Mouse (Mus musculus) spleen, adult 2 months (tissue): Measurements from ENCODE around the gene Fthl17e. TPM values are rescaled to one million over a fixed set of nuclear protein-coding genes. Genes with fewer than 3 reads are reported as not detected.
A peak's percentile ranks its signal among the peaks of the same experiment; 100 is the strongest.
"Not testable (repeated sequence)": the region's sequence is repeated elsewhere in the genome, so short reads cannot be mapped to it uniquely, and the experiment has no call there.

Experiments used
- DNase-seq, 2 experiments: peaks; one replicate each; pipeline versions ENCODE4 v3.0.0 to v3.0.0-alpha.2; 2012 to 2021; ENCODE audit warnings: low spot score in 2 of 2, low read depth in 1 of 2
- H3K27ac ChIP-seq: fragments of 200-500 bp; 2 replicates; pipeline ENCODE4 v1.5.1; 2012; ENCODE audit warnings: low read length, inconsistent platforms; ENCODE audit not compliant: insufficient read depth
- H3K27me3 ChIP-seq: fragments of 200-500 bp; 2 replicates; pipeline ENCODE4 v1.6.1; 2012; ENCODE audit warnings: mild to moderate bottlenecking, moderate library complexity, low read length, inconsistent platforms; ENCODE audit not compliant: control insufficient read depth, insufficient read depth
- H3K36me3 ChIP-seq: fragments of 200-500 bp; 2 replicates; pipeline ENCODE4 v1.6.1; 2012; ENCODE audit warnings: mild to moderate bottlenecking, low read length, inconsistent platforms; ENCODE audit not compliant: control insufficient read depth, insufficient read depth
- H3K4me1 ChIP-seq: fragments of 200-500 bp; 2 replicates; pipeline ENCODE4 v1.6.1; 2011; ENCODE audit warnings: inconsistent platforms; ENCODE audit not compliant: control insufficient read depth, insufficient read depth, insufficient read length
- H3K4me3 ChIP-seq: fragments of 200-500 bp; 2 replicates; pipeline ENCODE4 v1.5.1; 2011; ENCODE audit warnings: mild to moderate bottlenecking, inconsistent platforms; ENCODE audit not compliant: insufficient read depth, insufficient read length; ENCODE audit errors: extremely low read depth
- CTCF ChIP-seq: fragments of 200-500 bp; IDR thresholded peaks from 2 replicates; pipeline ENCODE4 v1.5.1; 2011; ENCODE audit warnings: mild to moderate bottlenecking, inconsistent platforms; ENCODE audit not compliant: insufficient read depth, insufficient read length, insufficient replicate concordance; ENCODE audit errors: extremely low read depth
- POLR2A ChIP-seq: fragments of 200-500 bp; IDR thresholded peaks from 2 replicates; pipeline ENCODE4 v1.6.1; 2011; ENCODE audit warnings: low read depth, low read length, inconsistent platforms
- WGBS: fragments of 180-500 bp; shearing (Covaris S2); methylation state at CpG from one replicate; pipeline ENCODE4 v1.1.7; 2018; 5-methylcytosine and 5-hydroxymethylcytosine counted together
- polyA plus RNA-seq: library from polyadenylated mRNA; depleted of rRNA; stranded (reverse); fragments of >200 nt; gene quantifications from 2 replicates; pipeline ENCODE4 v1.2.3, GENCODE M21; 2012; rRNA removed

Gene Fthl17e
- polyA plus RNA-seq = not detected in 2 replicates

GRCm38 (mm10) chrX:9033193-9033592 is at the start of gene Fthl17e:
Gene Fthl17e, plus strand, starts transcription at chrX:9033493.
- not testable (repeated sequence) for H3K36me3 ChIP-seq, H3K4me1 ChIP-seq
- WGBS = 86% methylated on average over 1 of the region's 10 CpGs

GRCm38 (mm10) chrX:8986655-8987054 is 46.6 kb upstream of the Fthl17e start, which contains the start of gene Fthl17d:
Gene Fthl17d, minus strand, starts transcription at chrX:8986755.
- not testable (repeated sequence) for H3K36me3 ChIP-seq, DNase-seq, H3K27ac ChIP-seq, H3K27me3 ChIP-seq, H3K4me1 ChIP-seq, H3K4me3 ChIP-seq
- whole genome bisulfite sequencing = no CpG with 5 or more reads among the region's 9 CpGs

More at GRCm38 (mm10) chrX:9033193-9033592, at the start of gene Fthl17e:
- not testable (repeated sequence) for H3K4me3 ChIP-seq, H3K27me3 ChIP-seq, H3K27ac ChIP-seq, DNase-seq

GRCm38 (mm10) chrX:9016079-9016478 is 17.2 kb upstream of the Fthl17e start:
- Histone ChIP-seq H3K4me3 (no peak overlapping the region), H3K27ac (no peak overlapping the region), H3K36me3 (no peaks in the 10 kb centered on the region), H3K27me3 (no peaks in the 10 kb centered on the region), H3K4me1 (no peaks in the 10 kb centered on the region)
- no peak for TF ChIP-seq CTCF
- no peak for TF ChIP-seq POLR2A
- DNase-seq = no peak
- WGBS = 71% methylated on average over 1 of the region's 1 CpGs

- Histone ChIP-seq H3K27ac (no peak overlapping the region), H3K4me3 (no peak overlapping the region), H3K36me3 (no peaks in the 10 kb centered on the region), H3K27me3 (no peaks in the 10 kb centered on the region), H3K4me1 (no peaks in the 10 kb centered on the region)
- DNase-seq = no peak
- TF ChIP-seq POLR2A (no peak), CTCF (no peak)
- WGBS = 72% methylated on average over 10 of the region's 10 CpGs
These were observed 13.8 kb upstream of the Fthl17e start for GRCm38 (mm10) chrX:9019481-9019880.

- DNase-seq = not testable (repeated sequence)
- WGBS = 42% methylated on average over 3 of the region's 4 CpGs
These were observed 8.3 kb downstream of the Fthl17e start for GRCm38 (mm10) chrX:9041611-9042010.

GRCm38 (mm10) chrX:9060952-9061351 is 27.7 kb downstream of the Fthl17e start:
- H3K27ac ChIP-seq, H3K27me3 ChIP-seq, H3K4me3 ChIP-seq, H3K36me3 ChIP-seq, H3K4me1 ChIP-seq: not testable (repeated sequence)
- WGBS = 43% methylated on average over 9 of the region's 9 CpGs
- DNase-seq = peak in 1 of 2 experiments; percentile 8

More at GRCm38 (mm10) chrX:9041611-9042010, 8.3 kb downstream of the Fthl17e start:
- not testable (repeated sequence) for H3K36me3 ChIP-seq, H3K4me1 ChIP-seq, H3K4me3 ChIP-seq, H3K27ac ChIP-seq, H3K27me3 ChIP-seq

- Histone ChIP-seq H3K27me3 (no peaks in the 10 kb centered on the region), H3K36me3 (no peaks in the 10 kb centered on the region), H3K4me3 (no peak overlapping the region), H3K4me1 (no peaks in the 10 kb centered on the region), H3K27ac (no peak overlapping the region)
- TF ChIP-seq CTCF (no peak), POLR2A (no peak)
- 88% methylated on average over 4 of the region's 4 CpGs for WGBS
- no peak for DNase-seq
These were observed 28.8 kb downstream of the Fthl17e start for GRCm38 (mm10) chrX:9062101-9062500.

GRCm38 (mm10) chrX:9062715-9063114 is 29.4 kb downstream of the Fthl17e start, which contains the start of gene Fthl17f:
Gene Fthl17f, plus strand, starts transcription at chrX:9063015.
- not testable (repeated sequence) for H3K4me3 ChIP-seq, H3K27me3 ChIP-seq, H3K27ac ChIP-seq, H3K4me1 ChIP-seq, DNase-seq, H3K36me3 ChIP-seq
- 90% methylated on average over 11 of the region's 11 CpGs for WGBS
